Mouse (Mus musculus) heart, adult 2 months (tissue): ENCODE measurements around the gene Cops3. TPM values are rescaled to one million over a fixed set of nuclear protein-coding genes. Genes with fewer than 3 reads are reported as not detected.

Experiments used
- DNase-seq, 2 experiments: peaks; one replicate each; pipeline ENCODE4 v3.0.0; 2021
- H3K27ac ChIP-seq: fragments of 200-600 bp; 2 replicates; pipeline ENCODE4 v1.8.1; 2022
- H3K27me3 ChIP-seq: fragments of 200-500 bp; 2 replicates; pipeline ENCODE4 v1.6.1; 2012; ENCODE audit warnings: mild to moderate bottlenecking, low read length, inconsistent platforms, mixed read lengths; ENCODE audit not compliant: control insufficient read depth, insufficient read depth
- H3K36me3 ChIP-seq: fragments of 200-500 bp; 2 replicates; pipeline ENCODE4 v1.6.1; 2012; ENCODE audit warnings: low read length, inconsistent platforms; ENCODE audit not compliant: control insufficient read depth, insufficient read depth
- H3K4me1 ChIP-seq: fragments of 200-500 bp; 2 replicates; pipeline ENCODE4 v1.6.1; 2011; ENCODE audit warnings: low read length; ENCODE audit not compliant: control insufficient read depth, insufficient read depth
- H3K4me3 ChIP-seq: fragments of 200-600 bp; 2 replicates; pipeline ENCODE4 v1.8.1; 2022
- H3K79me2 ChIP-seq: fragments of 200-500 bp; replicated peaks from 2 replicates; pipeline ENCODE4 v1.6.1; 2012; ENCODE audit warnings: mild to moderate bottlenecking, inconsistent platforms, low read length, moderate library complexity, mixed read lengths; ENCODE audit not compliant: control insufficient read depth, insufficient read depth
- H3K9ac ChIP-seq: fragments of 200-500 bp; 2 replicates; pipeline ENCODE4 v1.6.1; 2012; ENCODE audit warnings: low read depth, mild to moderate bottlenecking, control low read depth, inconsistent platforms, low read length, mixed read lengths
- CTCF ChIP-seq: fragments of 200-600 bp; IDR thresholded peaks from 2 replicates; pipeline ENCODE4 v1.8.1; 2022; ENCODE audit warnings: antibody characterized with exemption, mild to moderate bottlenecking, moderate library complexity
- EP300 ChIP-seq: fragments of 200-500 bp; IDR thresholded peaks from 2 replicates; pipeline ENCODE4 v1.6.1; 2011; ENCODE audit warnings: low read depth, low read length, control low read depth; ENCODE audit not compliant: insufficient read depth
- POLR2A ChIP-seq: fragments of 200-500 bp; IDR thresholded peaks from 2 replicates; pipeline ENCODE4 v1.6.1; 2011; ENCODE audit warnings: mild to moderate bottlenecking, low read depth, low read length, control low read depth; ENCODE audit not compliant: insufficient read depth
- WGBS: fragments of 180-500 bp; shearing (Covaris S2); methylation state at CpG from one replicate; pipeline ENCODE4 v1.1.7; 2018; 5-methylcytosine and 5-hydroxymethylcytosine counted together
- intact Hi-C: fragments of 180-260 bp; cut with DNase I; formaldehyde crosslinking; loops from one replicate; pipeline ENCODE4 v1.15.1; 2025
- polyA plus RNA-seq: library from polyadenylated mRNA; depleted of rRNA; stranded (reverse); fragments of >200 nt; gene quantifications from 2 replicates; pipeline ENCODE4 v1.2.3, GENCODE M21; 2012
- total RNA-seq, 2 experiments: library from RNA; stranded (reverse); gene quantifications; 2 replicates each; pipeline ENCODE4 v1.2.3; 2021

The Cops3 gene
- total and polyA plus RNA-seq, 3 experiments = 28.4 to 75.5 (median 67.7) TPM

- 91% methylated on average over 6 of the region's 6 CpGs for WGBS
- TF ChIP-seq POLR2A = no peak
- TF ChIP-seq EP300 = no peak
- no peak for TF ChIP-seq CTCF
- Histone ChIP-seq H3K36me3 (no peaks in the 10 kb centered on the region), H3K79me2 (no peaks in the 10 kb centered on the region), H3K4me1 (peaks cover 2% of the 10 kb centered on the region; the same call in 1 of the 2 replicates), H3K27ac (no peak overlapping the region), H3K9ac (no peak overlapping the region), H3K27me3 (no peaks in the 10 kb centered on the region), H3K4me3 (no peak overlapping the region)
- DNase-seq = no peak
- intact Hi-C loops = no loop called here
These were observed 24.7 kb downstream of the Cops3 start for GRCm38 (mm10) chr11:59814936-59815335.

GRCm38 (mm10) chr11:59814311-59814710 is 25.3 kb downstream of the Cops3 start:
- Histone ChIP-seq H3K36me3 (no peaks in the 10 kb centered on the region), H3K9ac (no peak overlapping the region), H3K79me2 (no peaks in the 10 kb centered on the region), H3K27ac (no peak overlapping the region), H3K27me3 (no peaks in the 10 kb centered on the region), H3K4me3 (no peak overlapping the region), H3K4me1 (peaks cover 2% of the 10 kb centered on the region; the same call in 1 of the 2 replicates)
- DNase-seq = no peak
- TF ChIP-seq POLR2A = no peak
- intact Hi-C loops = no loop called here
- WGBS = 92% methylated on average over 1 of the region's 1 CpGs

- H3K4me3 ChIP-seq = no peak overlapping the region
- intact Hi-C loops = no loop called here
- H3K79me2 ChIP-seq = no peaks in the 10 kb centered on the region; the same call in 1 of the 2 replicates
- peaks cover 4% of the 10 kb centered on the region; the same call in 1 of the 2 replicates for H3K36me3 ChIP-seq
- WGBS = 64% methylated on average over 3 of the region's 3 CpGs
- H3K27ac ChIP-seq = no peak overlapping the region
- no peaks in the 10 kb centered on the region for H3K27me3 ChIP-seq
- TF ChIP-seq CTCF (no peak), EP300 (no peak), POLR2A (no peak)
- no peak overlapping the region for H3K9ac ChIP-seq
- no peak for DNase-seq
- peaks cover 7% of the 10 kb centered on the region for H3K4me1 ChIP-seq
These were observed 26.4 kb downstream of the Cops3 start for GRCm38 (mm10) chr11:59813276-59813675.

GRCm38 (mm10) chr11:59811211-59811610 is 28.4 kb downstream of the Cops3 start:
- DNase-seq = no peak
- Histone ChIP-seq H3K27me3 (no peaks in the 10 kb centered on the region), H3K36me3 (peaks cover 12% of the 10 kb centered on the region), H3K4me3 (no peak overlapping the region), H3K27ac (no peak overlapping the region), H3K4me1 (peaks cover 12% of the 10 kb centered on the region), H3K79me2 (peaks cover 8% of the 10 kb centered on the region), H3K9ac (no peak overlapping the region)
- WGBS = 37% methylated on average over 4 of the region's 4 CpGs
- intact Hi-C loops = no loop called here
- TF ChIP-seq EP300 (no peak), POLR2A (no peak), CTCF (no peak)

- intact Hi-C loops = no loop called here
- H3K27me3 ChIP-seq = no peaks in the 10 kb centered on the region
- no peak for TF ChIP-seq EP300
- no peak for TF ChIP-seq CTCF
- no peak for TF ChIP-seq POLR2A
- H3K79me2 ChIP-seq = peaks cover 8% of the 10 kb centered on the region
- H3K4me3 ChIP-seq = peak overlapping the region; percentile 87
- 0 out of 2 replicates have a peak overlapping the region, but pooled peaks have one; percentile 23 for H3K9ac ChIP-seq
- 54% methylated on average over 14 of the region's 14 CpGs for WGBS
- DNase-seq = no peak
- peak overlapping the region; percentile 100 for H3K27ac ChIP-seq
- peaks cover 12% of the 10 kb centered on the region for H3K4me1 ChIP-seq
- H3K36me3 ChIP-seq = peaks cover 12% of the 10 kb centered on the region
These were observed 29.0 kb downstream of the Cops3 start for GRCm38 (mm10) chr11:59810480-59811158.

- DNase-seq = peak; percentile 90 to 91
- under 1% methylated on average over 52 of the region's 52 CpGs for WGBS
- intact Hi-C loops = no loop called here
- H3K36me3 ChIP-seq = peaks cover 12% of the 10 kb centered on the region
- no peaks in the 10 kb centered on the region for H3K27me3 ChIP-seq
- peak within 1 kb of the TSS; percentile 87 for H3K4me3 ChIP-seq
- peak; percentile 97 for TF ChIP-seq POLR2A
- peak; percentile 69 for TF ChIP-seq EP300
- peak; percentile 50 for TF ChIP-seq CTCF
- H3K9ac ChIP-seq = peak within 1 kb of the TSS; percentile 99
- H3K4me1 ChIP-seq = peaks cover 12% of the 10 kb centered on the region
- H3K79me2 ChIP-seq = peaks cover 8% of the 10 kb centered on the region
- peak within 1 kb of the TSS; percentile 100 for H3K27ac ChIP-seq
These were observed 29.8 kb downstream of the Cops3 start, which contains the start of gene Flcn for GRCm38 (mm10) chr11:59809670-59810474. Gene Flcn (minus strand): TSS chr11:59810016.
